ENCODE assay signal across 10 mouse cellular contexts in genomic region chr10:74935016-74935415, GRCm38 (mm10). TPM values are rescaled to one million over a fixed set of nuclear protein-coding genes. Genes with fewer than 3 reads are reported as not detected.
A peak's percentile ranks its signal among the peaks of the same experiment; 100 is the strongest.
DNase-seq lines count a peak whose midpoint lies in the region; ATAC-seq and TF ChIP-seq lines count a peak whose summit lies in the region.
"Had no signal": no experiment of that assay in that cellular context is flagged by ENCODE, and none has a peak within 500 bp of the region (broad histone marks: within the 10 kb centered on the region; RNA-seq: fewer than 3 reads in every experiment).

No protein-coding gene starts in this region.

- no peak for ATAC-seq in embryonic facial prominence, embryonic 11.5 days (replicated peaks; ENCODE audit: insufficient number of reproducible peaks, low FRiP score, low TSS enrichment, low read depth)

- peak in 1 of 2 experiments; percentile 17 for DNase-seq in heart, adult 2 months
- no peak for DNase-seq in heart, adult 9 months (ENCODE audit: low spot score in 2 of 2)
- peak; percentile 47 to 51 for DNase-seq in right cerebral cortex, postnatal 10 days (ENCODE audit: low spot score in 2 of 2)
- DNase-seq in right cerebral cortex, adult 2 months (ENCODE audit: low spot score in 2 of 2): no peak
- peak; percentile 38 for DNase-seq in embryonic facial prominence, embryonic 11.5 days (ENCODE audit: low spot score)
- peak; percentile 60 for DNase-seq in retina, postnatal 1 day
- DNase-seq in urinary bladder, postnatal 25 days (ENCODE audit: low spot score): no peak
- DNase-seq in thymus, postnatal 25 days: no peak

- H3K27me3 ChIP-seq in heart, adult 2 months (ENCODE audit: control insufficient read depth, insufficient read depth, low read length): no peaks in the 10 kb centered on the region; the same call in 1 of the 2 replicates
- no peaks in the 10 kb centered on the region for H3K27me3 ChIP-seq in embryonic facial prominence, embryonic 11.5 days (ENCODE audit: control insufficient read depth, insufficient read depth, low read length)
- H3K27me3 ChIP-seq: hindbrain, embryonic 15.5 days; midbrain, embryonic 12.5 days had no signal

- no peaks in the 10 kb centered on the region for H3K9me3 ChIP-seq in embryonic facial prominence, embryonic 11.5 days (replicated peaks; ENCODE audit: control insufficient read depth, low read length)
- H3K9me3 ChIP-seq: hindbrain, embryonic 15.5 days; midbrain, embryonic 12.5 days had no signal

- TF ChIP-seq POLR2A in heart, adult 2 months (IDR thresholded peaks at IDR 0.05; ENCODE audit: insufficient read depth, low read depth, low read length): no peak

- H3K27ac ChIP-seq in heart, adult 2 months: no peak overlapping the region
- no peak overlapping the region for H3K27ac ChIP-seq in embryonic facial prominence, embryonic 11.5 days (replicated peaks; ENCODE audit: low read depth, low read length)
- H3K27ac ChIP-seq: hindbrain, embryonic 15.5 days; midbrain, embryonic 12.5 days had no signal

- 28% methylated on average over 6 of the region's 6 CpGs for WGBS in heart, adult 2 months
- 34% methylated on average over 6 of the region's 6 CpGs for WGBS in embryonic facial prominence, embryonic 11.5 days

- peak; percentile 37 for TF ChIP-seq CTCF in heart, adult 2 months (IDR thresholded peaks at IDR 0.05)

- no peaks in the 10 kb centered on the region for H3K36me3 ChIP-seq in heart, adult 2 months (ENCODE audit: control insufficient read depth, insufficient read depth, low read length)
- H3K36me3 ChIP-seq in embryonic facial prominence, embryonic 11.5 days (replicated peaks; ENCODE audit: control insufficient read depth, insufficient read depth, low read depth, low read length): no peaks in the 10 kb centered on the region
- H3K36me3 ChIP-seq: hindbrain, embryonic 15.5 days; midbrain, embryonic 12.5 days had no signal

- intact Hi-C loops in heart, adult 2 months (cut with DNase I): loop anchor here (2.0 kb wide), 1 partner anchor 216 kb away; no protein-coding TSS in a partner anchor

- no peaks in the 10 kb centered on the region for H3K4me1 ChIP-seq in heart, adult 2 months (ENCODE audit: control insufficient read depth, insufficient read depth, low read length)
- no peaks in the 10 kb centered on the region for H3K4me1 ChIP-seq in embryonic facial prominence, embryonic 11.5 days (ENCODE audit: control insufficient read depth, insufficient read depth, low read length)
- H3K4me1 ChIP-seq: hindbrain, embryonic 15.5 days; midbrain, embryonic 12.5 days had no signal

- H3K79me2 ChIP-seq in heart, adult 2 months (replicated peaks; ENCODE audit: control insufficient read depth, insufficient read depth, low read length): no peaks in the 10 kb centered on the region

- H3K4me3 ChIP-seq in heart, adult 2 months: no peak overlapping the region
- no peak overlapping the region for H3K4me3 ChIP-seq in embryonic facial prominence, embryonic 11.5 days (ENCODE audit: low read depth, low read length)
- H3K4me3 ChIP-seq: hindbrain, embryonic 15.5 days; midbrain, embryonic 12.5 days had no signal

- no peak overlapping the region for H3K9ac ChIP-seq in heart, adult 2 months (ENCODE audit: low read depth, low read length)
- H3K9ac ChIP-seq in embryonic facial prominence, embryonic 11.5 days (replicated peaks; ENCODE audit: low read length): no peak overlapping the region
- H3K9ac ChIP-seq: hindbrain, embryonic 15.5 days; midbrain, embryonic 12.5 days had no signal

- no peak for TF ChIP-seq EP300 in heart, adult 2 months (IDR thresholded peaks at IDR 0.05; ENCODE audit: insufficient read depth, low read depth, low read length)

- no peak overlapping the region for H3K4me2 ChIP-seq in embryonic facial prominence, embryonic 11.5 days (ENCODE audit: low read depth, low read length)
- H3K4me2 ChIP-seq: hindbrain, embryonic 15.5 days; midbrain, embryonic 12.5 days had no signal

RNA-seq across cellular contexts. Expression of gene Gnaz, which starts 32.0 kb away (rescaled TPM):
- total RNA-seq in heart, adult 2 months (2021): 1 to 10 TPM; 1.0 to 1.3 TPM
- polyA plus RNA-seq in heart, adult 2 months (2012; rRNA removed): 0.61 and 0.80 TPM in 2 replicates
- polyA plus RNA-seq in embryonic facial prominence, embryonic 11.5 days (2014; fragmentation: Nextera tagmentation; extraction: Ambion mirVana): 4.7 and 5.6 TPM in 2 replicates

Comparison
In these comparisons a context has a peak if more than half of its experiments do, and no peak if none do; other contexts are left out.
1. DNase-seq: peak in right cerebral cortex, postnatal 10 days (2 of 2), embryonic facial prominence, embryonic 11.5 days (single experiment) and retina, postnatal 1 day (single experiment); none in heart, adult 9 months (0 of 2), right cerebral cortex, adult 2 months (0 of 2), urinary bladder, postnatal 25 days (single experiment) and thymus, postnatal 25 days (single experiment).